Mouse (Mus musculus) small intestine, adult 2 months (tissue): ENCODE results near the gene Fut11.

Experiments used
- CTCF ChIP-seq: fragments of 200-500 bp; IDR thresholded peaks from 2 replicates; pipeline ENCODE4 v1.5.1; 2012; ENCODE audit warnings: low read depth, mild to moderate bottlenecking, control low read depth, inconsistent platforms, low read length, moderate library complexity, mixed read lengths; ENCODE audit not compliant: insufficient replicate concordance, insufficient read length; ENCODE audit errors: extremely low read depth
- POLR2A ChIP-seq: fragments of 200-500 bp; IDR thresholded peaks from 2 replicates; pipeline ENCODE4 v1.6.1; 2012; ENCODE audit warnings: low read depth, mild to moderate bottlenecking, control low read depth, inconsistent platforms, low read length, moderate library complexity

- TF ChIP-seq POLR2A = no peak
- TF ChIP-seq CTCF = no peak
Observed at GRCm38 (mm10) chr14:20701554-20701953, 6.8 kb downstream of the Fut11 start.
